Mouse (Mus musculus) left cerebral cortex, adult 18-20 months (tissue): ENCODE measurements around the gene Magi1. TPM values are rescaled to one million over a fixed set of nuclear protein-coding genes. Genes with fewer than 3 reads are reported as not detected.

Source experiments
- DNase-seq, 2 experiments: peaks; one replicate each; pipeline ENCODE4 v3.0.0; 2021 to 2022; ENCODE audit warnings: low spot score in 2 of 2, mixed read lengths in 1 of 2
- total RNA-seq, 2 experiments: library from RNA; stranded (reverse); gene quantifications; 2 replicates each; pipeline ENCODE4 v1.2.3; 2021

The Magi1 gene
- total RNA-seq, 2 experiments from 2014 or later, result 71.0 to 87.5 TPM

- DNase-seq, result no peak
Observed at GRCm38 (mm10) chr6:94163325-94163995, 120.3 kb downstream of the Magi1 start.

- DNase-seq, result no peak
Observed at GRCm38 (mm10) chr6:94162918-94163317, 120.8 kb downstream of the Magi1 start.

GRCm38 (mm10) chr6:94159256-94159655 lies 124.5 kb downstream of the Magi1 start:
- no peak for DNase-seq

- no peak for DNase-seq
Observed at GRCm38 (mm10) chr6:94158119-94158848, 125.4 kb downstream of the Magi1 start.

- no peak for DNase-seq
Observed at GRCm38 (mm10) chr6:94155996-94156395, 127.7 kb downstream of the Magi1 start.

- DNase-seq, result no peak
Observed at GRCm38 (mm10) chr6:94154854-94155601, 128.7 kb downstream of the Magi1 start.

GRCm38 (mm10) chr6:94152881-94153280 lies 130.8 kb downstream of the Magi1 start:
- no peak for DNase-seq

- no peak for DNase-seq
Observed at GRCm38 (mm10) chr6:94150876-94151275, 132.8 kb downstream of the Magi1 start.

GRCm38 (mm10) chr6:94149800-94150199 lies 133.9 kb downstream of the Magi1 start:
- peak in 1 of 2 experiments; percentile 11 for DNase-seq

GRCm38 (mm10) chr6:94146206-94146493 lies 137.6 kb downstream of the Magi1 start:
- DNase-seq, result no peak

GRCm38 (mm10) chr6:94145430-94146205 lies 138.1 kb downstream of the Magi1 start:
- no peak for DNase-seq

GRCm38 (mm10) chr6:94142493-94142892 lies 141.2 kb downstream of the Magi1 start:
- DNase-seq, result no peak

GRCm38 (mm10) chr6:94141496-94141895 lies 142.2 kb downstream of the Magi1 start:
- no peak for DNase-seq

GRCm38 (mm10) chr6:94139952-94140414 lies 143.7 kb downstream of the Magi1 start:
- DNase-seq, result no peak

GRCm38 (mm10) chr6:94136693-94137092 lies 147.0 kb downstream of the Magi1 start:
- no peak for DNase-seq

- DNase-seq, result no peak
Observed at GRCm38 (mm10) chr6:94134159-94134558, 149.6 kb downstream of the Magi1 start.

GRCm38 (mm10) chr6:94131999-94132398 lies 151.7 kb downstream of the Magi1 start:
- no peak for DNase-seq

GRCm38 (mm10) chr6:94130389-94130788 lies 153.3 kb downstream of the Magi1 start:
- DNase-seq, result no peak

- DNase-seq, result no peak
Observed at GRCm38 (mm10) chr6:94126763-94127162, 157.0 kb downstream of the Magi1 start.

GRCm38 (mm10) chr6:94125144-94125543 lies 158.6 kb downstream of the Magi1 start:
- no peak for DNase-seq

GRCm38 (mm10) chr6:94124279-94124678 lies 159.4 kb downstream of the Magi1 start:
- DNase-seq, result no peak
